In the genomic region with DNA sequence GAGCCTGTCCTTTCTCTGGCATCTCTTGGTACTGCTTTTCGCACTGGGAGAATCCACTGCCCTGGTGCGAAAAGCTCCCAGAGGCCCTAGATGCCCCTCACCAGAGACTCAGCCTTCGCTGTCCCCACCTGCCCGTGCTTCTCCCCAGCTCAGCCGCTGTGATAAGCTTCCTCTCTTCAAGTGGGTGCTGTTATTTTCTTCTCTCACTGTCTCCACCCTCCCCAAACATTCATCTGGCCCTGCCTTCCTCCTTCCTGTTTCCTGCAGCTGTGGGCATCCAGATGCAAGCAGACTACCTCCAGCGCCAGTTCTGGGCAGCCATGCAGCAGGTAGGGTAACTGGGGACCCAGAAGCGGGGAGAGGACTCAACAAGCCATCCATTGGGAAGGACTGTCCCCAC, we compare ENCODE assay signal across 17 mouse cellular contexts. TPM values are rescaled to one million over a fixed set of nuclear protein-coding genes. Genes with fewer than 3 reads are reported as not detected.
DNase-seq lines count a peak whose midpoint lies in the region; ATAC-seq lines count a peak whose summit lies in the region.
"Had no signal": no experiment of that assay in that cellular context is flagged by ENCODE, and none has a peak within 500 bp of the region (broad histone marks: within the 10 kb centered on the region; RNA-seq: fewer than 3 reads in every experiment).

No protein-coding gene starts in this region.

- peak; percentile 62 for ATAC-seq in common myeloid progenitor, adult 5-6 weeks (replicated peaks; ENCODE audit: low read depth, poor library complexity, severe bottlenecking)
- no peak for ATAC-seq in intestine, embryonic 15.5 days
- ATAC-seq: forebrain, embryonic 16.5 days had no signal

- WGBS in intestine, embryonic 15.5 days, result 67% methylated on average over 7 of the region's 7 CpGs

- DNase-seq in A20 (ENCODE audit: low read depth, low spot score) (peak; percentile 63), liver (no peak)
- peak; percentile 61 for DNase-seq in CD4-positive helper T cell, adult 2 months (ENCODE audit: low read depth, low spot score)
- peak; percentile 30 for DNase-seq in splenic B cell, adult 2 months (ENCODE audit: low read depth, low spot score)
- DNase-seq in embryo, embryonic 11 days, result no peak
- DNase-seq: cerebellum, adult 11 months; gastrocnemius, postnatal 10 days; kidney, adult 11 months; kidney, postnatal 4 days; lung, adult 18-20 months had no signal

- H3K4me3 ChIP-seq in intestine, embryonic 15.5 days (replicated peaks), result no peak overlapping the region
- H3K4me3 ChIP-seq: heart, embryonic 12.5 days; left cerebral cortex, adult 2 months; limb, embryonic 13.5 days had no signal

- H3K27me3 ChIP-seq in splenic B cell, adult 2 months (ENCODE audit: control insufficient read depth, insufficient read depth, low read length, poor library complexity, severe bottlenecking), result no peaks in the 10 kb centered on the region
- H3K27me3 ChIP-seq in intestine, embryonic 15.5 days (replicated peaks), result peaks cover 10% of the 10 kb centered on the region

- no peaks in the 10 kb centered on the region for H3K36me3 ChIP-seq in splenic B cell, adult 2 months (ENCODE audit: control insufficient read depth, insufficient read depth, low read length, poor library complexity, severe bottlenecking)
- no peaks in the 10 kb centered on the region for H3K36me3 ChIP-seq in intestine, embryonic 15.5 days
- H3K36me3 ChIP-seq: heart, embryonic 12.5 days; limb, embryonic 13.5 days had no signal

- no peak overlapping the region for H3K4me2 ChIP-seq in intestine, embryonic 15.5 days (replicated peaks)
- H3K4me2 ChIP-seq: heart, embryonic 12.5 days; limb, embryonic 13.5 days had no signal

- no peak overlapping the region for H3K9ac ChIP-seq in intestine, embryonic 15.5 days
- H3K9ac ChIP-seq: heart, embryonic 12.5 days; limb, embryonic 13.5 days had no signal

- H3K4me1 ChIP-seq in intestine, embryonic 15.5 days (replicated peaks), result no peaks in the 10 kb centered on the region

- no peak overlapping the region for H3K27ac ChIP-seq in intestine, embryonic 15.5 days
- H3K27ac ChIP-seq: limb, embryonic 13.5 days; stomach, postnatal 0 days had no signal

- H3K9me3 ChIP-seq in intestine, embryonic 15.5 days, result no peaks in the 10 kb centered on the region
- H3K9me3 ChIP-seq: heart, embryonic 12.5 days; limb, embryonic 13.5 days had no signal

RNA-seq across cellular contexts. Expression of a gene that starts 5.6 kb away (rescaled TPM):
- total RNA-seq in common myeloid progenitor, adult 5-6 weeks (2017), result 0.24 TPM in 1 of 2 replicates, not detected in the other
- polyA plus RNA-seq in intestine, embryonic 15.5 days (2015; fragmentation: Nextera tagmentation; extraction: Ambion mirVana), result 0.29 and 0.49 TPM in 2 replicates
- polyA plus RNA-seq: limb, embryonic 13.5 days had no signal

Comparison
In these comparisons a context has a peak if more than half of its experiments do, and no peak if none do; other contexts are left out.
1. DNase-seq: peak in A20 (single experiment), CD4-positive helper T cell, adult 2 months (single experiment) and splenic B cell, adult 2 months (single experiment); none in embryo, embryonic 11 days (single experiment) and liver (single experiment).